Mouse (Mus musculus) mouse embryonic stem cell (cell line): Measurements from ENCODE around the gene Corin.

Experiments
- in situ Hi-C, 2 experiments: fragments of 300-500 bp; cut with MboI; formaldehyde crosslinking; loops; 1 replicate in 1 of 2; 3 replicates in 1 of 2; pipeline ENCODE4 v1.14.3; 2019 to 2020; ENCODE audit warnings: low sequenced_read_pairs in 2 of 2, low pct_unique_long_range_greater_than_20kb in 1 of 2, mixed read lengths in 1 of 2; ENCODE audit not compliant: unreplicated experiment in 1 of 2

The Corin gene

GRCm38 (mm10) chr5:72258409-72259297 is 245.6 kb downstream of the Corin start:
- in situ Hi-C loops, result loop anchor here in 1 of 2 experiments (25.0 kb wide), 1 partner anchor 96 kb away; the partner anchor contains the start of gene Commd8

GRCm38 (mm10) chr5:72257084-72257483 is 247.2 kb downstream of the Corin start:
- in situ Hi-C loops, result loop anchor here in 1 of 2 experiments (25.0 kb wide), 1 partner anchor 95 kb away; the partner anchor contains the start of gene Commd8

DNA sequence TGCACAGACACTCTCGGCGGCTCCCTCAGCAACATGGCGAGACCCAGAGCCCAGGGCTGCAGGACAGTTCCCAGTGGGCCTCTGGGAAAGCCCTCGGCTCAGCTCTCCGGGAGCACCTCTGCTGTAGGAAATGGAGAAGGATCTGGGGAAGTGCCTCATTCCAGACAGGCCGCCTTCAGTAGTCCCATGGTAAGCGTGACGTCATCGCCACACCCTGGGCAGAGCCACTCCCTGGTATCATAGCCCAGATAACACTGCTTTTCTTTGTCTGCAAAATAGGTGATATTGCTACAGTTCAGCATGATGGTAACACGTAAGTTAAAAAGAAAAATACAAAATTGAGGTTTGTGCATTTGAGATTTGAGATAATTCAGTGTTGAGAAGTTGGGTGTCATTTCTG is 249.3 kb downstream of the Corin start:
- in situ Hi-C loops, result loop anchor here in 1 of 2 experiments (25.0 kb wide), 1 partner anchor 93 kb away; the partner anchor contains the start of gene Commd8

- in situ Hi-C loops, result loop anchor here in 1 of 2 experiments (25.0 kb wide), 1 partner anchor 88 kb away; the partner anchor contains the start of gene Commd8
Measured at GRCm38 (mm10) chr5:72250180-72250579, 254.1 kb downstream of the Corin start.
